Mouse (Mus musculus) bone marrow, adult 2 months (tissue): ENCODE data around the gene Zfp119b.

ENCODE experiments used
- CTCF ChIP-seq: fragments of 200-500 bp; IDR thresholded peaks from 2 replicates; pipeline ENCODE4 v1.5.1; 2011; ENCODE audit warnings: low read length, control low read depth; ENCODE audit not compliant: control insufficient read depth, insufficient read depth
- POLR2A ChIP-seq: fragments of 200-500 bp; IDR thresholded peaks from 2 replicates; pipeline ENCODE4 v1.6.1; 2011; ENCODE audit warnings: low read depth, mild to moderate bottlenecking, control low read depth, low read length, borderline replicate concordance; ENCODE audit not compliant: control insufficient read depth

GRCm38 (mm10) chr17:55949400-55949799 lies at the start of gene Zfp119b:
- TF ChIP-seq POLR2A = no peak
- no peak for TF ChIP-seq CTCF
